Mouse (Mus musculus) adrenal gland, adult 2 months (tissue): ENCODE results near the gene Hist1h2bg. TPM values are rescaled to one million over a fixed set of nuclear protein-coding genes. Genes with fewer than 3 reads are reported as not detected.
"Not testable (repeated sequence)": the region's sequence is repeated elsewhere in the genome, so short reads cannot be mapped to it uniquely, and the experiment has no call there.

Experiments used
- DNase-seq: peaks from one replicate; pipeline ENCODE4 v3.0.0; 2021
- polyA plus RNA-seq: library from polyadenylated mRNA; depleted of rRNA; stranded (reverse); fragments of >200 nt; gene quantifications from 2 replicates; pipeline ENCODE4 v1.2.3, GENCODE M21; 2012
- total RNA-seq, 2 experiments: library from RNA; stranded (reverse); gene quantifications; 2 replicates each; pipeline ENCODE4 v1.2.3; 2021

The Hist1h2bg gene
- total and polyA plus RNA-seq, 3 experiments: 27.0 to 60.2 (median 41.1) TPM

DNA sequence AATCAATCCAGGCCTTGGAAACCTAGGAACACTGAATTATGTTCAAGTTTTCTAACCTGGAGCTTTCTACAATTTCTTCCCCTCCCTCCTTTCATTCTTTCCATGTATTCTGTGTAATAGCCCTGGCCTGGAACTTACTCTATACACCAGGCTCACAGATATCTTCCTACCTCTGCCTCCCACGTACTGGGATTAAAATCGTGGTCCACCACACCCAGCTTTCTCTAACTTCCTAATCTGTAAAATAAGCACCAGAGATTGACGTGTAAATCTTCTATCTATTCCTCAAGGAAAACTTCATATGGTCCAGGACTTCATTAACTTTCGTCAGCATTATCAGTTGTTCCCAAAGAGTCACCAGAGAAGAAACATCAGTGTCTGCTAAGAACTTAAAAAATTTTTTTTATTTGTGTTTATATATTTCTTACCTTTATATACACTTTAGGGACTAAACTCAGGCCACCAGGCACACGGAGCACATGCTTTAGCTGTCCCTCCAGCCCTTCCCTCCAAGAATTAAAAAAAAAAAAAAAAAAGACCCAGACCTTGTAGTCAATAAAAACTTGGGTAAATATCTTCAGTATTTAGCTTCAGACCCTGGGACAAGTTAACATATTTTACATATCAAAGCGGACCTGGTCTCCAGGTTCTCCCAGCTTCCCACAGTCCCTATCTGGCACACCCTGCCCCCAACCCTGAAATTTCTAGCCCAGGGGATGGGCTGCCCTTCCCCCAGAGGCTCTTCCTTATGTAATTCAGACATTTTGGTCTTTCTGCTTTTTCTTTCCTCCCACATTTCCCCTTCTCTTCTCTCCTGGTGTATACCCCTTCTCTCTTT is 11.2 kb downstream of the Hist1h2bg start:
- no peak for DNase-seq

DNA sequence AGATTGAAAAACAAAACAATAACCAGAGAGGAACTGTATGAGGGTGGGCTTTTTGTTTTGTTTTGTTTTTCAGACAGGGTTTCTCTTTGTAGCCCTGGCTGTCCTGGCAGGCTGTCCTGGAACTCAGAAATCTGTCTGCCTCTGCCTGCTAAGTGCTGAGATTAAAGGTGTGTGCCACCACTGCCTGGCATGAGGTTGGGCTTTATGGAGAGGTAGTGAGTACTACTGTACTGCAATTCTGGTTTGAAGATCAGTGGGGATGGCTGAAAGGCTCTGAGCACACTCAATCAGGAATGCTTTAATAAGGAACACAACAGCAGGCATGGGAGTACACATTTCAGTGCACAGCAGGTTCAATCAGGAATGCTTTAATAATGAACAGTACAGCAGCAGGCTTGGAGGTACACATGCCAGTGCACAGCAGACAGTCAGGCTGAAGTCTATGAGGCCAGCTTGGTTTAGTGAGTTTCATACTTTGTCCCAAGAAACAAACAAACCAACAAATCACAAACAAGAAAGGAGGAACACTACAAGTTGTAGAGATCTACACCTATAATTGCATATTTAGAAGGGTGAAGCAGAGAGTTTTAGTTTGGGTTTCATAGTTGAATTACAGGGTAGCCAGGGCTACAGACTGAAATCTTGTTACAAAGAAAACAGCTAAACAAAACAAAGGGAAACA is 12.3 kb downstream of the Hist1h2bg start:
- no peak for DNase-seq

DNA sequence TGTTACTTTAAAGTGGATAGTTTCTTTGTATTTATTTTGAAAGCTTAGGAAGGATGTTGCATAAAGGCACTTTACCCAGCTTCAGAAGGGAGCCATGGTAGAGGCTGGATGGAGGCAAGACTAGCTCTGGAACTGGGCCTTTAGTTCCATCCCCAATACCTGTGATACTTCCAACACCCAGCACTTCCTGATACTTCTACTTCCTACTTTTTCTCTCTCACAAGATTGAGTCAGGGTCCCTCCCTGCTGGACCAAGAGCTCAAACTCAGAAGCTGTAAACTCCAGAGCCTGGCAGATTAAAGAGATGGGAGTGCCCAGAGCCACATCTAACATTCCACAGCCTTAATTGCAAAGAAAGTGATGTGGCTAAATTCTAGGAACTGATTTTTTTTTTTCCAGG is 13.1 kb downstream of the Hist1h2bg start:
- DNase-seq: no peak

- DNase-seq: peak; percentile 79
These were observed 13.8 kb downstream of the Hist1h2bg start for GRCm38 (mm10) chr13:23585029-23585441.

- peak; percentile 84 for DNase-seq
These were observed 14.4 kb downstream of the Hist1h2bg start for GRCm38 (mm10) chr13:23585442-23586098.

GRCm38 (mm10) chr13:23586099-23586939 is 15.1 kb downstream of the Hist1h2bg start:
- no peak for DNase-seq

DNA sequence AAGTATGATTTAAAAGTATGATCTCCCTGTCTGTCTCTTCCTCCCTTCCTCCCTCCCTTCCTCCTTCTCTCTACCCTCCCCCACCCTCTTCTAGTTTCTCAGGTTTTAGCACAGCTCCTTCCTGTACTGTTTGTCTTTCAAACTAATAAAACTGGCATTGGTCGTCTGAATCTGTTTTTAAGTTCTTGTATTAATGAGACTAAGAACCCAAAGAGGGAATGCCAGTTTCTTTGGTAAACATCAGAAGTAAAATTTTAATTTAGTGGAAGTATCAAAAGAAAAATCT is 15.7 kb downstream of the Hist1h2bg start:
- DNase-seq: no peak

GRCm38 (mm10) chr13:23591206-23591605 is 20.0 kb downstream of the Hist1h2bg start:
- DNase-seq: no peak

DNA sequence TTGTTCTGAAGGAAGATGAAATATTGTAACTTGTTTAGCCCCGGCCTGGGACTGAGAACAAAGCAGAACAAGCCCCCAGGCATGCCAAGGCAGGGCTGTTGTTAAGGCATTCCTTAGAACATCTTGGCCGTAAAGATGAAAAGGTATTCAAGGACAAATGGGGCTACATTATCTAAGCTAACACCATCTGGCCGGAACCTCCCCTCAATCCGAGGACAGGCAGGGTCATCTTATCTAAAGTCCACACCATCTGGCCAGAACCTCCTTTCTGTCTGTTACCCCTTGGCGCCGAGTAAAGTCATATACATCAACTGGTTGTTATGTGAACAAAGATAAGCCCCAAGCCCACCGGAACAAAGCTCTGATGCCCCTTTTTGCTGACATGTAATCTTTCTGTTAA is 20.7 kb downstream of the Hist1h2bg start:
- DNase-seq: not testable (repeated sequence)

GRCm38 (mm10) chr13:23592614-23593013 is 21.4 kb downstream of the Hist1h2bg start:
- DNase-seq: no peak

GRCm38 (mm10) chr13:23593051-23593770 is 22.0 kb downstream of the Hist1h2bg start:
- DNase-seq: no peak

DNA sequence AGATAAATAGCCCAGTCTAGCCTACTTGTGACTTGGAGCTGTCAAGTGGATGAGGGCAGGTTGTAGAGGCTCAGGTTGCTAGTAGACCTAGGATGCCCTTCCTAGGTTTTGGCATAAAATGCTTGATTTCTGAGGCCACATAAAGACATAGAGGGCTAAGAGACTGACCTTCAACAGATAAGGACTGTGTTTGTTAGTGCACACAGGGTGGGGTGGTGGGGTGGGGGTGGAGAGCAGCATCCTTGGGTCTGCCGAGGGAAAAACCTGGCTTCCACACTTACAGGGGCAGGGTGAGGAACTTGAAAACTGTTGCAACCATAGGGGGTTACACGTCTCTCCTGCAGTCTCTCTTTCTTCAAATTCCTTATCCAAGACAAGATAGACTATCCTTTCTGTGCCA is 24.0 kb downstream of the Hist1h2bg start:
- DNase-seq: no peak

DNA sequence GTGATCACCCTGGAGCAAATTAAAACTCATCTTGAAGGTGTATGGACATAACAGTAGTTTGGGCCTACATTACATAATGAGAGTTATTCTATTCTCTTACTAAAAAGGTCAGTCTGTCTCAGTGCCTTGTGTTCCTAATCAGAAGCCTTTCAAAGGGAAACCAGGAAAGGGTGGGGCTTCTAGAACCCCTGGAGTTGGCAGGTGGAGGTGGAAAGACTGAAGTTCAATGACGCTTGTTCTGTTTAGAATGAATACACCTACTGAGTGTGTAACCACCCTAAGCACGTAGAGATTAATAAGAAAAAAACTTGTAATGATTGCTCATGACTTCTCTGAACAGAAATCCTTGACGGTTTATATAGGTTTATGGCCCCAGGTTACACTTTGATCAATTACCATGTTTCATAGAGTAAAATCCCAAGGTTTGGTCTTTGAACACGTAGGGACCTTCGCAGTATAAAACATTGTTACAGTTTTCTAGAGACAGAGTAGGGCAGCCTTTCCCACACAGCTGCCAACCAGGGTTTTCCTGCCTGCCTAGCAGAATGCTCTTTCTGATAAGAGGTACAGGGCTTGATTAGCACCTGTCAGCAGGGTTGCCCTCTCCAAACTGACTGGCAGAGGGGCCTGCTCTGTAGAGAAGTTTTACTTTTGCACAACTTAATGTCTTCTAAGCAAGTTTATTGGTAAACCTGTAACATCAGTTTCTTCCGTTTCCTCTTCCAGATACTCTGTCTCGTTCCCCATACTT is 24.6 kb downstream of the Hist1h2bg start:
- DNase-seq: no peak

DNA sequence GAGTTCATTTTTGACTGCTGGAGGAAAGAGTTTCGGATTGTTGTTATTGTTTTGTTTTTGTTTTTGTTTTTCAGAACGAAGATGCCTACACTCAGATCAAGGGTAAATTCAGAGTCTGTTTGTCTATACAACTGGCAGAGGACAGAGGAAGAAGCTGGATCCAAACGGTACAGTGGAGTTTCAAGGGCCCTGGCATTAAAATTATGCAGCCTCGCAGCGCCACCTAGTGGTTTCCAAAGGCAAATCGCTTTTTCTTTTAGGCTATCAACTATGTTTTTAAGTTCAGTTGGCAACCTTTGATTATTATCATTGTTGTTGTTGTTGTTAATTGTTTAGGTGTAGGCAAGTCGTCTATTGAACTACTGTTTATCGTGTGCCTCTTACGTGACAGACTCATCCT is 26.8 kb downstream of the Hist1h2bg start:
- DNase-seq: peak; percentile 77

GRCm38 (mm10) chr13:23603182-23603699 is 32.0 kb downstream of the Hist1h2bg start:
- DNase-seq: no peak

- DNase-seq: no peak
These were observed 33.3 kb downstream of the Hist1h2bg start for GRCm38 (mm10) chr13:23604452-23604851.

DNA sequence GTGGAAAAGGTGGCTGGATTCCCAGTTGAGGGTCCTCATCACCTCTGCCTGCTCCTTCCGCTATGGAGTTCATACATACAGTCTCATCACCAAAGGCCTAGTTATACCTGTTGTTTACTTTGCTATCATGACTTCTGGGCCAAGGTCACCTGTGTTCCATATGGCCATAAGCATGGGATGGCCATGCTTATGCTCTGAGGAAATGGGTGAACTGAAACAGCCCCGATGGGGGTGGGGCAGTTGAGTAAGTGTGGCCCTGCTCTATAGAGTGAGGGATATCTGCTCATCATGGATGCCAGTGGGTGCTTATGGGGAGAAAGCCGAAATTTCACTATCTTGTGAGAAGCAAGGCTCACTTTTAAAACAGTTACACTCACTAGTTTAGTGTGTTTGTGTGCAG is 33.9 kb downstream of the Hist1h2bg start:
- no peak for DNase-seq

GRCm38 (mm10) chr13:23609209-23609608 is 38.0 kb downstream of the Hist1h2bg start:
- DNase-seq: no peak

DNA sequence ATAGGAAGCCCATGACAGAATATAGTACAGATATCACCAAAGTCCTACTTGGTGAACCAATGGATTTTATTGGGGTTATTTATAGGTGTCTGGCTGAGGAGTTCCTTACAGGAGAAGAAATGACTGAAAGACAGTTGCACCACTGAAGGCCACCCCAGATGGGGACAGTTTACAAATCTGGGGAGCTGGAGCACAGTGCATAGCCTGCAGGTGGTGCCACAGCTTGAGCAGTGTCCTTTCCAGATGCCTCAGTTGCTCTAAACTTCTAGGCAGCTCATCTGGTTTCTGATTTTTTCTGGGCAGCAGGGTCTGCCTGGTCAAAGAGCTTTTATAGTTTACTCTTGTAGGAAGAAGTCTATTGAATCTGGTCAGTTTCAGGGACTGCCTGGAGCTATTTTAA is 38.6 kb downstream of the Hist1h2bg start:
- no peak for DNase-seq

DNA sequence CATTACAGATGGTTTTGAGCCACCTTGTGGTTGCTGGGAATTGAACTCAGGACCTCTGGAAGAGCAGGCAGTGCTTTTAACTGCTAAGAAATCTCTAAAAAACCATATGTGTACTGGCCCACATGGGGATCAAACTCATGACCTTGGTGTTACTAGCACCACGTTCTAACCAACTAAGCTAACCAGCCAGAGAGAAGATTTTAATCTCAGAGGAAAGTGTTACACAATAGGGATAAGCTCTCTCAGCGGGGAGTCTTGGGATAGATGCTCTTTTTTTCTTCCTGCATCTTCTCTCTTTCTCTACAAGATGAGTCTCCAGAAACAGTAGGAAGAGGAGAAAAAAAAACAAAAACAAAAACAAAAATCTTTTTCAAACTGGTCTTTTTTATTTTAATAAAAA is 39.2 kb downstream of the Hist1h2bg start:
- no peak for DNase-seq

GRCm38 (mm10) chr13:23611638-23612037 is 40.4 kb downstream of the Hist1h2bg start:
- no peak for DNase-seq
